Mouse (Mus musculus): Measurements from ENCODE around the gene Methig1. TPM values are rescaled to one million over a fixed set of nuclear protein-coding genes. Genes with fewer than 3 reads are reported as not detected.
"Not testable (repeated sequence)": the region's sequence is repeated elsewhere in the genome, so short reads cannot be mapped to it uniquely, and the experiment has no call there.

Gene Methig1
- polyA plus RNA-seq, 1 experiment from 2014 or later = 0.13 TPM

GRCm38 (mm10) chr15:100349496-100349895 is 3.5 kb upstream of the Methig1 start:
- no peak overlapping the region for H3K27ac ChIP-seq
- no peaks in the 10 kb centered on the region for H3K36me3 ChIP-seq (replicated peaks)
- H3K27me3 ChIP-seq (replicated peaks) = no peaks in the 10 kb centered on the region
- H3K9ac ChIP-seq = no peak overlapping the region
- no peak overlapping the region for H3K4me2 ChIP-seq
- no peaks in the 10 kb centered on the region for H3K9me3 ChIP-seq
- 47% methylated on average over 2 of the region's 2 CpGs for WGBS
- no peak overlapping the region for H3K4me3 ChIP-seq
- no peaks in the 10 kb centered on the region for H3K4me1 ChIP-seq
- ATAC-seq (replicated peaks) = no peak

GRCm38 (mm10) chr15:100351501-100352060 is 1.4 kb upstream of the Methig1 start:
- H3K36me3 ChIP-seq (replicated peaks) = no peaks in the 10 kb centered on the region
- no peaks in the 10 kb centered on the region for H3K9me3 ChIP-seq
- no peak overlapping the region for H3K27ac ChIP-seq
- H3K9ac ChIP-seq = no peak overlapping the region
- no peaks in the 10 kb centered on the region for H3K27me3 ChIP-seq (replicated peaks)
- ATAC-seq (replicated peaks) = no peak
- no peak overlapping the region for H3K4me3 ChIP-seq
- WGBS = 75% methylated on average over 6 of the region's 6 CpGs
- H3K4me2 ChIP-seq = no peak overlapping the region
- H3K4me1 ChIP-seq = no peaks in the 10 kb centered on the region

- H3K4me2 ChIP-seq; H3K9ac ChIP-seq; ATAC-seq (replicated peaks); H3K36me3 ChIP-seq (replicated peaks); H3K27ac ChIP-seq; H3K4me3 ChIP-seq; H3K4me1 ChIP-seq; H3K9me3 ChIP-seq; H3K27me3 ChIP-seq (replicated peaks): not testable (repeated sequence)
- 92% methylated on average over 22 of the region's 22 CpGs for WGBS
Observed at GRCm38 (mm10) chr15:100353399-100353798, 450 bp downstream of the Methig1 start.

- no peaks in the 10 kb centered on the region for H3K36me3 ChIP-seq (replicated peaks)
- no peaks in the 10 kb centered on the region for H3K4me1 ChIP-seq
- H3K4me3 ChIP-seq = no peak overlapping the region
- no peaks in the 10 kb centered on the region for H3K27me3 ChIP-seq (replicated peaks)
- ATAC-seq (replicated peaks) = no peak
- 89% methylated on average over 5 of the region's 5 CpGs for WGBS
- H3K9ac ChIP-seq = no peak overlapping the region
- no peaks in the 10 kb centered on the region for H3K9me3 ChIP-seq
- no peak overlapping the region for H3K4me2 ChIP-seq
- H3K27ac ChIP-seq = no peak overlapping the region
Observed at GRCm38 (mm10) chr15:100355876-100356275, 2.9 kb downstream of the Methig1 start.

GRCm38 (mm10) chr15:100364242-100364641 is 11.3 kb downstream of the Methig1 start, which contains the start of gene Higd1c:
Gene Higd1c (plus strand): TSS chr15:100364542.
- Histone ChIP-seq H3K4me2 (no peak within 1 kb of the TSS), H3K27ac (no peak within 1 kb of the TSS), H3K9me3 (no peaks in the 10 kb centered on the region; the same call in 1 of the 2 replicates), H3K9ac (no peak within 1 kb of the TSS), H3K4me1 (no peaks in the 10 kb centered on the region), H3K4me3 (no peak within 1 kb of the TSS), H3K27me3 (replicated peaks) (no peaks in the 10 kb centered on the region), H3K36me3 (replicated peaks) (no peaks in the 10 kb centered on the region)
- ATAC-seq (replicated peaks) = no peak
- WGBS = 74% methylated on average over 7 of the region's 7 CpGs

- H3K27me3 ChIP-seq (replicated peaks); H3K9me3 ChIP-seq; ATAC-seq (replicated peaks); H3K9ac ChIP-seq; H3K4me1 ChIP-seq; H3K27ac ChIP-seq; H3K36me3 ChIP-seq (replicated peaks); H3K4me2 ChIP-seq; H3K4me3 ChIP-seq: not testable (repeated sequence)
- WGBS = 50% methylated on average over 9 of the region's 9 CpGs
Observed at GRCm38 (mm10) chr15:100365967-100366366, 13.0 kb downstream of the Methig1 start.

- Histone ChIP-seq H3K4me2 (no peak overlapping the region), H3K36me3 (replicated peaks) (no peaks in the 10 kb centered on the region), H3K9ac (no peak overlapping the region), H3K27me3 (replicated peaks) (no peaks in the 10 kb centered on the region), H3K4me3 (no peak overlapping the region), H3K9me3 (no peaks in the 10 kb centered on the region; the same call in 1 of the 2 replicates), H3K4me1 (no peaks in the 10 kb centered on the region), H3K27ac (no peak overlapping the region)
- 86% methylated on average over 7 of the region's 7 CpGs for WGBS
- ATAC-seq (replicated peaks) = no peak
Observed at GRCm38 (mm10) chr15:100367119-100367518, 14.2 kb downstream of the Methig1 start.

GRCm38 (mm10) chr15:100375066-100375465 is 22.1 kb downstream of the Methig1 start:
- WGBS = 32% methylated on average over 5 of the region's 5 CpGs
- Histone ChIP-seq H3K27ac (no peak overlapping the region), H3K4me3 (no peak overlapping the region), H3K9me3 (no peaks in the 10 kb centered on the region), H3K4me2 (no peak overlapping the region), H3K36me3 (replicated peaks) (no peaks in the 10 kb centered on the region), H3K4me1 (no peaks in the 10 kb centered on the region), H3K27me3 (replicated peaks) (no peaks in the 10 kb centered on the region), H3K9ac (no peak overlapping the region)
- no peak for ATAC-seq (replicated peaks)

- not testable (repeated sequence) for H3K27ac ChIP-seq; ATAC-seq (replicated peaks); H3K36me3 ChIP-seq (replicated peaks); H3K27me3 ChIP-seq (replicated peaks); H3K4me2 ChIP-seq; H3K4me3 ChIP-seq; H3K9me3 ChIP-seq; H3K4me1 ChIP-seq; H3K9ac ChIP-seq
- 28% methylated on average over 3 of the region's 9 CpGs for WGBS
Observed at GRCm38 (mm10) chr15:100377847-100378505, 25.0 kb downstream of the Methig1 start.

GRCm38 (mm10) chr15:100379658-100380057 is 26.7 kb downstream of the Methig1 start:
- no peaks in the 10 kb centered on the region for H3K27me3 ChIP-seq (replicated peaks)

GRCm38 (mm10) chr15:100380104-100380503 is 27.2 kb downstream of the Methig1 start:
- H3K4me2 ChIP-seq = no peak overlapping the region
- no peak overlapping the region for H3K4me3 ChIP-seq
- no peak overlapping the region for H3K27ac ChIP-seq
- ATAC-seq (replicated peaks) = no peak
- no peaks in the 10 kb centered on the region for H3K4me1 ChIP-seq
- H3K36me3 ChIP-seq (replicated peaks) = no peaks in the 10 kb centered on the region
- H3K9me3 ChIP-seq = no peaks in the 10 kb centered on the region
- no peaks in the 10 kb centered on the region for H3K27me3 ChIP-seq (replicated peaks)
- WGBS = 66% methylated on average over 2 of the region's 2 CpGs
- H3K9ac ChIP-seq = no peak overlapping the region

More at GRCm38 (mm10) chr15:100379658-100380057, 26.7 kb downstream of the Methig1 start:
- Histone ChIP-seq H3K4me3 (no peak overlapping the region), H3K4me1 (no peaks in the 10 kb centered on the region), H3K9ac (no peak overlapping the region), H3K36me3 (replicated peaks) (no peaks in the 10 kb centered on the region), H3K4me2 (no peak overlapping the region), H3K27ac (no peak overlapping the region), H3K9me3 (no peaks in the 10 kb centered on the region)
- no peak for ATAC-seq (replicated peaks)
- 87% methylated on average over 8 of the region's 8 CpGs for WGBS

GRCm38 (mm10) chr15:100385705-100386104 is 32.8 kb downstream of the Methig1 start:
- H3K9me3 ChIP-seq = no peaks in the 10 kb centered on the region
- H3K9ac ChIP-seq = no peak overlapping the region
- H3K4me3 ChIP-seq = no peak overlapping the region
- no peak overlapping the region for H3K27ac ChIP-seq
- no peak overlapping the region for H3K4me2 ChIP-seq
- ATAC-seq (replicated peaks) = no peak
- H3K27me3 ChIP-seq (replicated peaks) = no peaks in the 10 kb centered on the region
- no peaks in the 10 kb centered on the region for H3K36me3 ChIP-seq (replicated peaks)
- H3K4me1 ChIP-seq = no peaks in the 10 kb centered on the region
- WGBS = 93% methylated on average over 9 of the region's 9 CpGs

All from midbrain, embryonic 15.5 days (tissue).